Mouse (Mus musculus) WW6 (cell line): ENCODE data around the gene Plekha4.

Experiments used
- DNase-seq: peaks from one replicate; pipeline ENCODE4 v3.0.0-alpha.2; 2013; ENCODE audit warnings: low read depth, low spot score

Plekha4 gene

GRCm38 (mm10) chr7:45538163-45539041, 12.3 kb downstream of the Plekha4 start:
- no peak for DNase-seq

GRCm38 (mm10) chr7:45539095-45539494, 13.0 kb downstream of the Plekha4 start:
- DNase-seq: no peak

- no peak for DNase-seq
Measured at GRCm38 (mm10) chr7:45540213-45540612, 14.1 kb downstream of the Plekha4 start.

GRCm38 (mm10) chr7:45544525-45544924, 18.4 kb downstream of the Plekha4 start:
- DNase-seq: no peak

GRCm38 (mm10) chr7:45549641-45550436, 23.7 kb downstream of the Plekha4 start:
- DNase-seq: no peak

- DNase-seq: no peak
Measured at GRCm38 (mm10) chr7:45550821-45551511, 24.8 kb downstream of the Plekha4 start.

- DNase-seq: peak; percentile 74
Measured at GRCm38 (mm10) chr7:45551512-45551883, 25.4 kb downstream of the Plekha4 start.

GRCm38 (mm10) chr7:45553519-45553918, 27.4 kb downstream of the Plekha4 start:
- DNase-seq: no peak

GRCm38 (mm10) chr7:45553990-45554389, 27.9 kb downstream of the Plekha4 start:
- DNase-seq: no peak

GRCm38 (mm10) chr7:45554744-45555143, 28.6 kb downstream of the Plekha4 start, which contains the start of gene Hsd17b14:
Hsd17b14 (plus strand) TSS chr7:45554893.
- no peak for DNase-seq

GRCm38 (mm10) chr7:45555787-45556186, 29.7 kb downstream of the Plekha4 start:
- DNase-seq: no peak

GRCm38 (mm10) chr7:45558907-45559306, 32.8 kb downstream of the Plekha4 start:
- no peak for DNase-seq

GRCm38 (mm10) chr7:45560241-45560640, 34.1 kb downstream of the Plekha4 start:
- no peak for DNase-seq

- no peak for DNase-seq
Measured at GRCm38 (mm10) chr7:45560843-45561623, 34.9 kb downstream of the Plekha4 start.

- no peak for DNase-seq
Measured at GRCm38 (mm10) chr7:45561624-45562520, 35.7 kb downstream of the Plekha4 start.

- no peak for DNase-seq
Measured at GRCm38 (mm10) chr7:45564811-45565210, 38.7 kb downstream of the Plekha4 start.

GRCm38 (mm10) chr7:45565446-45565845, 39.3 kb downstream of the Plekha4 start:
- no peak for DNase-seq

GRCm38 (mm10) chr7:45567112-45567779, 41.1 kb downstream of the Plekha4 start:
- DNase-seq: no peak

- peak; percentile 86 for DNase-seq
Measured at GRCm38 (mm10) chr7:45567780-45568516, 41.8 kb downstream of the Plekha4 start.
